Mouse (Mus musculus) midbrain, embryonic 11.5 days (tissue): ENCODE data around the gene Fam78a. TPM values are rescaled to one million over a fixed set of nuclear protein-coding genes. Genes with fewer than 3 reads are reported as not detected.

Experiments used
- ATAC-seq: fragments of 200-750 bp; cut with Nextera tagmentation; 2 replicates; pipeline ENCODE4 v1.8.0; 2017; ENCODE audit warnings: moderate TSS enrichment, moderate library complexity; ENCODE audit not compliant: low FRiP score
- DNase-seq: peaks from one replicate; pipeline ENCODE4 v3.0.0; 2015; ENCODE audit warnings: low spot score; ENCODE audit errors: missing footprints
- H3K27ac ChIP-seq: fragments of 300-500 bp; sonication (generic); 2 replicates; pipeline ENCODE4 v1.5.1; 2014; ENCODE audit warnings: low read depth, low read length
- H3K27me3 ChIP-seq: fragments of 300-500 bp; sonication (generic); 2 replicates; pipeline ENCODE4 v1.6.1; 2014; ENCODE audit warnings: mild to moderate bottlenecking, low read length, moderate library complexity, mixed read lengths; ENCODE audit not compliant: control insufficient read depth, insufficient read depth
- H3K36me3 ChIP-seq: fragments of 300-500 bp; sonication (generic); 2 replicates; pipeline ENCODE4 v1.6.1; 2014; ENCODE audit warnings: mild to moderate bottlenecking, low read length, moderate library complexity, mixed read lengths; ENCODE audit not compliant: control insufficient read depth, insufficient read depth
- H3K4me1 ChIP-seq: fragments of 300-500 bp; sonication (generic); 2 replicates; pipeline ENCODE4 v1.6.1; 2014; ENCODE audit warnings: low read length; ENCODE audit not compliant: control insufficient read depth, insufficient read depth
- H3K4me2 ChIP-seq: fragments of 300-500 bp; sonication (generic); 2 replicates; pipeline ENCODE4 v1.6.1; 2014; ENCODE audit warnings: mild to moderate bottlenecking, moderate library complexity
- H3K4me3 ChIP-seq: fragments of 300-500 bp; sonication (generic); 2 replicates; pipeline ENCODE4 v1.5.1; 2014; ENCODE audit warnings: low read depth, low read length
- H3K9ac ChIP-seq: fragments of 300-500 bp; sonication (generic); 2 replicates; pipeline ENCODE4 v1.6.1; 2014; ENCODE audit warnings: low read length
- H3K9me3 ChIP-seq: fragments of 300-500 bp; sonication (generic); 2 replicates; pipeline ENCODE4 v1.6.1; 2016; ENCODE audit warnings: low read length; ENCODE audit not compliant: control insufficient read depth
- WGBS: fragments of 180-500 bp; shearing (Covaris S2); extraction: QIAGEN DNeasy Blood & Tissue Kit; methylation state at CpG from one replicate; pipeline ENCODE4 v1.1.7; 2014; 5-methylcytosine and 5-hydroxymethylcytosine counted together
- polyA plus RNA-seq: library from polyadenylated mRNA; unstranded; fragments of >200 nt; fragmentation: Nextera tagmentation; extraction: Ambion mirVana; gene quantifications from 2 replicates; pipeline ENCODE4 v1.2.1, GENCODE M21; 2014

Gene Fam78a
- polyA plus RNA-seq, 1 experiment from 2014 or later = 0.60 TPM

DNA sequence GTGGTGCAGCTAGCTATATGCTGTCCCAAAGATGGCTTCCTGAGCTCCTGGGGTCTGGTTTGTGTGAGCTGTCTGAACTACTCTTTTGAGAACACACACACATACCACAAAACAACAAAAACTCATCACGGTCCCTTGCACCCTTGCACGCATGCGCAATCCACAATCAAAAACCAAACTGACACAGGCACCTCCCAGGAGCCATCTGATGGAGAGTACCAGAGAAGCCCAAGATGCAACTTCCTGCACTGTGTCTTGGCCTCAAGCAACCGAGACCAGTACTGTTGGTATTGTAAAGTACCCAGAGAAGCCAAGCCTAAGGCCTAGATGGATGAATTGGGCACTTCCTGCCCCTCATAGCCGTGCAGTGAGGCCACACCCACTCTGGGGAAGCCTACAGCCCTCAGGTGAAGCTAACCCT is 19.3 kb downstream of the Fam78a start:
- Histone ChIP-seq H3K4me3 (no peak overlapping the region), H3K4me1 (no peaks in the 10 kb centered on the region), H3K9me3 (no peaks in the 10 kb centered on the region), H3K4me2 (no peak overlapping the region), H3K9ac (no peak overlapping the region), H3K27ac (no peak overlapping the region), H3K36me3 (no peaks in the 10 kb centered on the region), H3K27me3 (no peaks in the 10 kb centered on the region)
- WGBS = 84% methylated on average over 5 of the region's 5 CpGs
- no peak for DNase-seq
- ATAC-seq = no peak

DNA sequence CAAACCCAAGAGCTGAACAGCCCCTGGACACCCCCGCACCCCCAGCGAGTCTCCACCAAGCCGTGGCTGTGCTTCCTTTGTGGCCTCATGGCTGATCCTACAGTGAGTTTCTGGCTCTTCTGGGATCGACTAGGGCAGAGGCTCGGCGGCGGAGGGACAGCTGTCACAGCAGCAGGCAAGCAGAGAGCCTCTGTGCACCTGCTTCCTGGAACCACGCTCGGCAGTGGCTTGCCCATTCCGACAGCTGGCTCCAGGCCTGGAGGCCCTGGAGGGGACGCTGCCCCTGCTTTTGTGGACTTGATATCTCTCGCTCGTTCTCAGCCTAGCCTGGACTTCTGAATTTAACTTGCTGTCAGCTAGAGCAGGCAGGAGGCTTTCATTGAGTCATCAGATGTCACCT is 19.7 kb downstream of the Fam78a start:
- no peak overlapping the region for H3K9ac ChIP-seq
- DNase-seq = no peak
- H3K27ac ChIP-seq = no peak overlapping the region
- H3K36me3 ChIP-seq = no peaks in the 10 kb centered on the region
- WGBS = 69% methylated on average over 13 of the region's 13 CpGs
- no peaks in the 10 kb centered on the region for H3K4me1 ChIP-seq
- H3K4me3 ChIP-seq = no peak overlapping the region
- H3K4me2 ChIP-seq = no peak overlapping the region
- no peaks in the 10 kb centered on the region for H3K9me3 ChIP-seq
- H3K27me3 ChIP-seq = no peaks in the 10 kb centered on the region
- ATAC-seq = no peak

DNA sequence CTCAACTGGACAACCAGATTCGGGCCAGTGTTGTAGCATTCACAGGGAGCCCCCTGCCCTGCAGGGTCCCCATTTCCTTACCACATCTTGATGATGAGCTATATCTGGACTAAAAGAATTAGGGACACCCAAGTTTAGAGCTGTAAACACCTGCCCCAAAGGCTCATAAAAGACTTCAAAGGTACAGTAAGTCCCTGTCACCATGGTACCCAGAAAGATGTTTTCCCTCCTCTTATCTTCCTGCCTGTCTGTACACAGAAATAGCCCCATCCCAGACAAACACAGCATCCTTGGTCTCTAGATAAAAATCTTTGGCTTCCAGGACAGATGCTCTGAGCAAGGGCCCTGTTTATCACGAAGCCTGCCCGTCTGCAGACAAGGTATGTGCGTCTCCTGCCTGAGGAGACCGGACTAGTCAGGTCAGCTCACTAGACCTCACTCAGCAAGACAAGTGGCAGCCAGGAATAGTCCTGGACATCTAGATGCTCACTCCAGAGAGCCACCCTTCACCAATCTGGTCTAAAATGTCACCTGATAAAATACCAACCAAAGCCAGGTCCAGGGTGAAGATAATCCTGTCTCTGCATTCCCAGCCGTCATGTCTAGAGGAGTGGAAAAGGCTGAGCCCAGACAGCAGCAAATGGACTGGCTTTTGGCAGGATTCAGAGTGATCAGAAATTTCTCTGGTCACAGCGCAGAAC is 21.1 kb downstream of the Fam78a start:
- Histone ChIP-seq H3K9ac (no peak overlapping the region), H3K36me3 (no peaks in the 10 kb centered on the region), H3K27ac (no peak overlapping the region), H3K27me3 (peaks cover 2% of the 10 kb centered on the region), H3K4me2 (no peak overlapping the region), H3K4me3 (no peak overlapping the region), H3K9me3 (no peaks in the 10 kb centered on the region), H3K4me1 (no peaks in the 10 kb centered on the region)
- no peak for DNase-seq
- ATAC-seq = no peak
- WGBS = 89% methylated on average over 7 of the region's 7 CpGs

DNA sequence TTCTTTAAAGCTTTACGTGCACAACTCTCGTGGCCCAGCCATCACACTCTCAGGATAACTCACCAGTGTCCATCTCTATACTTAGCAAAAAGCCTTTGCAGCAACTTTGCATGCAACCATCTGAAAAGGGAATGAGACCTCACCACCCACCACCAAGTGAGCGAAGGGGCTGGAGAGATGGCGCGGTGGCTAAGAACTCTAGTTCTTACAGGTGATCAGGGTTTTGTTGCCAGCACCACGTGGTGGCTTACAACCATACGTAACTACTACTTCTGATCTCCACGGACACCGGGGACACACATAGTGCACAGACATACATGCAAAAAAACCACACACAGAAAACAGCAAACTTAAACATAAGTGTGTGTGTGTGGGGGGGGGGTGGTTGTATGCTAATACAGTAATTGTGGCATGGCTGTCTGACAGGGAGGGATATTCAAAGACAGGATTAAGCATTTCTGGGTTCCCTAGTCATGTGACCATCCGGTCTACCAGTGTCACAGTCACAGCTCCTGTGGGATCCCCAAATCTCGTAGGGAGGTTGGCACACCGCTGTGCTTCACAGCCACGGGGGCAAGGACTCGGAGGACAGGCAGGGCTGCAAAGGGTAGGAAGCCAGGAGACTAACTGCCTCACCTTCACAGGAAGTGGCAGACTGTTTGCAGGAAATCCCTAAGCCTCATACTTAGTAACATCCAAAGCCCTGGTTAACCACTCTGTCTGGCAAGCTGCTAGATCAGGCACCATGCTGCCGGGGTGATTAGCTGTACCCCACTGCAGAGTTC is 21.8 kb downstream of the Fam78a start:
- DNase-seq = no peak

DNA sequence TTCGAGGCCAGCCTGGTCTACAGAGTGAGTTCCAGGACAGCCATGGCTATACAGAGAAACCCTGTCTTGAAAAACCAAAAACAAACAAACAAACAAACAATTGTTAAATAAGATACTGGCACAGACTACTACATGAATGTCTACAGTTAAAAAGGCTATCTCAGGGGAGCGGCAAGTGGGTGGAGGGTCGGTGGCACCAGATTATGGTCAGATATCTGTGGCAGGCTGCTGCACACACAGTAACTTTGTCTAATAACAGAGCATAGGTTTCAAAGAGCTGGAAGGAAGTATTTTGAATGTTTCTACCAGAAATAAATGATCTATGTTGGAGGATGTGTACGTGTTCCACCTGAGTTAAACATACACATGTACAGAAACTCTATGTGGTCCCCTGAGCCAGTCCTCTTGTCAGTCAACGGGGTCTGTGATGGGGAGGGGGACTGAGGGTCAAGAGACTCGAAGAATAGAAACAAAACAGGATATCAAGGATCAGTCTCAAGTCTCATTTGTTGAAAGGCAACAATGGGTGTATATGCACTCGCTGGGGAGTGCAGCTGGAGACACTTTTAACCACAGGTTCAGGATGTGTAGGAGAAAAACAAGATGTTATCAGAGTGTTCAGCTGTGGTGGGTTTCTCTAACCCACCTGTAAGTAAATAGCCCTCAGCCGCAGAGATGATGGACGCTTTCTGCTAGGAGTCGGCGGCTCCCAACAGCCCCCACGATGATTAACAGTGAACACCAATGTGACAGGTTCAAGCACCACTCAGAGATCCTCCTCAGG is 22.7 kb downstream of the Fam78a start:
- Histone ChIP-seq H3K27ac (no peak overlapping the region), H3K9ac (no peak overlapping the region), H3K36me3 (no peaks in the 10 kb centered on the region), H3K9me3 (no peaks in the 10 kb centered on the region), H3K4me1 (no peaks in the 10 kb centered on the region), H3K27me3 (peaks cover 7% of the 10 kb centered on the region), H3K4me3 (no peak overlapping the region), H3K4me2 (no peak overlapping the region)
- WGBS = 80% methylated on average over 12 of the region's 12 CpGs
- DNase-seq = no peak
- no peak for ATAC-seq

More for the DNA sequence above, 21.8 kb downstream of the Fam78a start:
- ATAC-seq = no peak
- no peak overlapping the region for H3K4me2 ChIP-seq
- no peaks in the 10 kb centered on the region for H3K4me1 ChIP-seq
- 91% methylated on average over 15 of the region's 15 CpGs for WGBS
- H3K4me3 ChIP-seq = no peak overlapping the region
- no peak overlapping the region for H3K9ac ChIP-seq
- peaks cover 4% of the 10 kb centered on the region for H3K27me3 ChIP-seq
- H3K36me3 ChIP-seq = no peaks in the 10 kb centered on the region
- H3K27ac ChIP-seq = no peak overlapping the region
- H3K9me3 ChIP-seq = no peaks in the 10 kb centered on the region

DNA sequence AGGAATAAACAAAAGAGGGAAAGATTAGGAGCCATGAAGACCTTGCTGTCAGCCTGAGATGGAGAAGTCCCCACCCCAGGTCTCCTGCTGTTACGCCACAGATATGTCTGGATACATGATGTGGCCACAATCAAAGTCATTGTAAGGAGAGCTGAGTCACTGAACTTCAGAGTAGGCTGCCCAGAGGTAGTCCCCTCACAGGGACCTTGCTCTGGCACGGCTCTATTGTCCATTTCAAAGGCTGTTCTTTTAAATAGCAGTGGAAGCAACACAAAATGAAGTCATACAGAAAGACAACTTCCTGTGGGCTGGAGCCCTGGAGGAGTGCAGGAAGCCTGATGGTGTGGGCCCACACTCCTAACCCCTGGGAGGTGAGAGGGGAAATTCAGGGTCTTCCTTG is 23.5 kb downstream of the Fam78a start:
- Histone ChIP-seq H3K4me3 (no peak overlapping the region), H3K27ac (no peak overlapping the region), H3K27me3 (peaks cover 7% of the 10 kb centered on the region), H3K4me1 (no peaks in the 10 kb centered on the region), H3K9ac (no peak overlapping the region), H3K4me2 (no peak overlapping the region), H3K9me3 (no peaks in the 10 kb centered on the region), H3K36me3 (no peaks in the 10 kb centered on the region)
- ATAC-seq (no peak), DNase-seq (no peak)
- 76% methylated on average over 2 of the region's 2 CpGs for WGBS

DNA sequence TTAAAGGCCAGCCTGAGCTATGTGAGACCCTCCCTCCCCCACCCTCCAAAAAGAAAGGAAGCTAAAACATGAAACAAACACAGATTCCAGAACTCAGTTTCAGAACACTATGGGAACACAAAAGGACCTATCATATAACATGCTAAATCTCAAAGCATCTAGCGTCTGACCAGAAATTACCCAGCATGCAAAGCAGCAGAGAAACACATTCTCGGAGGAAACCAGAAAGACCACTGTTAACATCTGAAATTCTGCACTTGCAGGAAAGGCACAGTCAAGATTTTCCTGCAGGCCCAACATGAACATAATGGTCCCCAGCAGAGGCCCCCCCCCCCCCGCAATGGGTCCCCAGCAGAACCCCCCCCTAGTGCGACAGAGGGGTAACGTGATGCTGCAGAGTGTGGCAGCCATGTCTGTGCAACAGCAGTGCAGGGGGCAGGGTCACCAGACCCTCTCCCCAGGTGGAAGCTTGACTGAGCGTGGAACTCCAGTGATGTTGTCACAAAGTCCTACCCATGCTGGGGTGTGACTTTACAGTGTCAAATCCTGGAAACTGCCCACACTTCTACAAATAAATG is 24.3 kb downstream of the Fam78a start:
- Histone ChIP-seq H3K9me3 (no peaks in the 10 kb centered on the region), H3K36me3 (no peaks in the 10 kb centered on the region), H3K4me1 (peaks cover 2% of the 10 kb centered on the region; the same call in 1 of the 2 replicates), H3K27me3 (peaks cover 7% of the 10 kb centered on the region), H3K9ac (no peak overlapping the region), H3K27ac (no peak overlapping the region), H3K4me3 (no peak overlapping the region), H3K4me2 (no peak overlapping the region)
- ATAC-seq = no peak
- WGBS = 76% methylated on average over 6 of the region's 6 CpGs
- DNase-seq = no peak

DNA sequence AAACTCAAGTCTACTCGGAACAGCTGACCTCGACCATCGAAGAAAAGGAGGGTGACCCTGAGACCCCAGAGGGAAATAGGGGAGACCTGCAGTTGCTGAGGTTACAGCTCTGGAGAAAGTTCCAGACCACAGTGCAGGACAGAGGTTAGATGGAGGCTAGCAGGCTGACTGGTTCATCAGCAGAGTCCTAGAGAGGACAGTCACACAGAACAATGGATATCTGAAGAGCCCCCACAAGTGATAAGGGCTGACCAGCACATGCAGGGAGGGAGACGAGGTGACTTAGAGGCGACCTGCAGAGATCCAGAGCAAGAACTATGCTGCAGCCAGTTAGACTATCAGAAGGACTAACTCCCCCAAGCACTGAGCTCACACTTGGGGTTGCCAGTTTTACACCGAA is 25.0 kb downstream of the Fam78a start:
- Histone ChIP-seq H3K27me3 (peaks cover 7% of the 10 kb centered on the region), H3K27ac (no peak overlapping the region), H3K4me1 (peaks cover 9% of the 10 kb centered on the region; the same call in 1 of the 2 replicates), H3K9ac (no peak overlapping the region), H3K36me3 (no peaks in the 10 kb centered on the region), H3K4me3 (no peak overlapping the region), H3K4me2 (no peak overlapping the region), H3K9me3 (no peaks in the 10 kb centered on the region)
- 77% methylated on average over 6 of the region's 6 CpGs for WGBS
- DNase-seq = no peak
- no peak for ATAC-seq
